Mouse (Mus musculus) E14TG2a.4 (cell line): ENCODE results near the gene Cd81.

Source experiments
- CTCF ChIP-seq: conservative IDR thresholded peaks from 2 replicates; pipeline ENCODE4 v1.5.1; 2014; ENCODE audit warnings: low read length
- POU5F1 ChIP-seq: IDR thresholded peaks from 2 replicates; pipeline ENCODE4 v1.6.1; 2014; ENCODE audit warnings: low read length, borderline replicate concordance

DNA sequence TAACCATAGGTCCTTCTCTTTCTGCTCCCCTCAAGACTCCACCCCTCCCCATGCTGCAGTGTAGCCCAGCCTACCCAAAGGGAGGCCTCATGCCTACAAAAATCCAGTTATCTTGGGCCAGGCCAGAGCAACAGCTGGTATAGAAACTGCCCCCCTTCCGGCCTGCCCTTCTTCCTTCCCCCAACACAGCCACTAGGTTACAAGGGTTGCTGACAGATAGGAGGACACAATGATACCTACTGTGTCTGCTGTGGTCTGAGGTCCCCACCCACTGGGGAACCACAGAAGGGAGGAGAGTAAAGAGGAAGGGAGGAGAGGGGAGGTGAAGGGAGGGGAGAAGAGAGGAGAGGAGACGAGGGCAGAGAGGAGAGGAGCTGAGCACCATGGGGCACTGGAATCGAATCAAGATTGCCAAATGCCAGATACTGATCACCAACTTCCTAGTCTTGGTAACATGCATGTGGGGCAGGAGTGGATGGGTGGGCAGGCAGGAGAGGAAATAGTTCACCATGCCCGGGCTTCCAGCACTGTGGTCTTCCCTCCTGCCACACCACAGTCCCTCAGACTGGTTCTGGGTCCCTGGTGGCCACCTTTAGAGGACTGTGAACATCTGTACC, 47.7 kb upstream of the Cd81 start, which contains the start of gene Tspan32:
- no peak for TF ChIP-seq CTCF
- TF ChIP-seq POU5F1: no peak
